Mouse (Mus musculus) CH12.LX (cell line): ENCODE data around the gene Gm21973.

Experiments
- CHD2 ChIP-seq: IDR thresholded peaks from 2 replicates; pipeline ENCODE4 v1.6.1; 2011; ENCODE audit warnings: low read length, improper control_type of control experiment
- CTCF ChIP-seq, 2 experiments: IDR thresholded peaks in 1 of 2; conservative IDR thresholded peaks in 1 of 2; 2 replicates each; pipeline ENCODE4 v1.5.1; 2011 to 2012; ENCODE audit warnings: low read depth in 2 of 2, low read length in 2 of 2, improper control_type of control experiment in 1 of 2, inconsistent platforms in 1 of 2, mild to moderate bottlenecking in 1 of 2, moderate library complexity in 1 of 2
- E2F4 ChIP-seq: IDR thresholded peaks from 2 replicates; pipeline ENCODE4 v1.6.1; 2011; ENCODE audit warnings: low read depth, low read length, improper control_type of control experiment; ENCODE audit not compliant: insufficient replicate concordance
- EP300 ChIP-seq: IDR thresholded peaks from 2 replicates; pipeline ENCODE4 v1.6.1; 2011; ENCODE audit warnings: low read length, improper control_type of control experiment
- ETS1 ChIP-seq: conservative IDR thresholded peaks from 2 replicates; pipeline ENCODE4 v1.6.1; 2012; ENCODE audit warnings: low read depth, mild to moderate bottlenecking, inconsistent platforms, low read length, improper control_type of control experiment, moderate library complexity
- IRF4 ChIP-seq: IDR thresholded peaks from 2 replicates; pipeline ENCODE4 v1.6.1; 2014; ENCODE audit warnings: low read depth, mild to moderate bottlenecking, inconsistent platforms, low read length, improper control_type of control experiment
- MAZ ChIP-seq: IDR thresholded peaks from 2 replicates; pipeline ENCODE4 v1.6.1; 2012; ENCODE audit warnings: low read depth, mild to moderate bottlenecking, inconsistent platforms, low read length, improper control_type of control experiment, moderate library complexity
- MEF2A ChIP-seq: IDR thresholded peaks from 2 replicates; pipeline ENCODE4 v1.6.1; 2014; ENCODE audit warnings: low read depth, mild to moderate bottlenecking, inconsistent platforms, low read length, improper control_type of control experiment, borderline replicate concordance
- MXI1 ChIP-seq: IDR thresholded peaks from 2 replicates; pipeline ENCODE4 v1.6.1; 2011; ENCODE audit warnings: mild to moderate bottlenecking, low read depth, low read length, improper control_type of control experiment
- NRF1 ChIP-seq: IDR thresholded peaks from 2 replicates; pipeline ENCODE4 v1.6.1; 2014; ENCODE audit warnings: low read depth, mild to moderate bottlenecking, inconsistent platforms, low read length, improper control_type of control experiment, moderate library complexity
- POLR2A ChIP-seq: IDR thresholded peaks from 2 replicates; pipeline ENCODE4 v1.6.1; 2011; ENCODE audit warnings: low read depth, mild to moderate bottlenecking, improper control_type of control experiment, low read length
- SIN3A ChIP-seq: IDR thresholded peaks from 2 replicates; pipeline ENCODE4 v1.6.1; 2012; ENCODE audit warnings: low read length, improper control_type of control experiment, inconsistent platforms

DNA sequence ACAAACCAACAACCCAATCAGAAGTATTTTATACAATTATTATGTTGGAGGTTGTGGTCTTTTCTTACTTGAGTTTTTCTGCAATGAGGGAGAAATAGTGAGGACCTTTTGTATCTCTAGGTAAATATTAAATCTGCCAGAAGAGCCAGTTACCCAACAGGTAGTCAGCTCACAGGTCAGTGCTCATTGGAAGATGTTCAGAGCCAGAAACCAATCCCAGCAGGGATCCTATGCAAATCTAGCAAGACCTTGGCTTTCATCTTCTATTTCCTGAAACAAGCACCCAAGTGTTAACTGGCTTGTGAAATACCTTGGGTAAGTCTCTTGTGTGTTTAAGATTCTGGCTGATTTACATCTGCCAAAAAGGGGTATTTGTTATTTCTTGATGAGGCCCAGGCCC, 48.8 kb upstream of the Gm21973 start:
- TF ChIP-seq MAZ (no peak), CTCF (conservative IDR thresholded peaks at IDR 0.05 in 1 of 2, IDR thresholded peaks at IDR 0.05 in 1 of 2; ENCODE audit: low read depth in 2 of 2, low read length in 2 of 2) (no peak), POLR2A (no peak), MXI1 (no peak), E2F4 (no peak), EP300 (no peak), ETS1 (no peak), IRF4 (no peak), MEF2A (no peak), SIN3A (no peak), NRF1 (no peak), CHD2 (no peak)
